11 mouse cellular contexts compared by ENCODE assay signal in genomic region chr4:76286016-76286415, GRCm38 (mm10).
"Had no signal": no experiment of that assay in that cellular context is flagged by ENCODE, and none has a peak within 500 bp of the region (broad histone marks: within the 10 kb centered on the region; RNA-seq: fewer than 3 reads in every experiment).

No protein-coding gene starts in this region.

- H3K4me3 ChIP-seq: left cerebral cortex, adult 2 months; limb, embryonic 12.5 days; liver, embryonic 13.5 days had no signal

- ATAC-seq: liver, postnatal 0 days; lung, postnatal 0 days had no signal

- H3K4me2 ChIP-seq: limb, embryonic 12.5 days; liver, embryonic 13.5 days had no signal

- H3K36me3 ChIP-seq: limb, embryonic 12.5 days; liver, embryonic 13.5 days had no signal

- H3K4me1 ChIP-seq: liver, embryonic 13.5 days had no signal

- H3K9me3 ChIP-seq: limb, embryonic 12.5 days; liver, embryonic 13.5 days had no signal

- H3K27me3 ChIP-seq: limb, embryonic 12.5 days; liver, embryonic 13.5 days had no signal

- H3K27ac ChIP-seq: left cerebral cortex, adult 2 months; limb, embryonic 12.5 days; liver, embryonic 13.5 days had no signal

- DNase-seq: kidney, adult 8-10 months; kidney, postnatal 25 days; liver; liver, embryonic 13.5 days; liver, postnatal 0 days; lung, postnatal 36 days; thymus, adult 18-20 months; thymus, postnatal 14 days had no signal

- H3K9ac ChIP-seq: limb, embryonic 12.5 days; liver, embryonic 13.5 days; liver, postnatal 0 days had no signal
